Mouse (Mus musculus): ENCODE data around the gene Ghr. TPM values are rescaled to one million over a fixed set of nuclear protein-coding genes. Genes with fewer than 3 reads are reported as not detected.

Ghr gene
- polyA plus RNA-seq, 1 experiment from 2014 or later, result 60.8 TPM

- peak overlapping the region; percentile 31; the same call in 1 of the 2 replicates for H3K4me2 ChIP-seq (replicated peaks)
- peak overlapping the region; percentile 14 for H3K4me3 ChIP-seq (replicated peaks)
- H3K4me1 ChIP-seq, result no peaks in the 10 kb centered on the region
- H3K9me3 ChIP-seq (replicated peaks), result no peaks in the 10 kb centered on the region
- ATAC-seq (ENCODE audit: insufficient number of reproducible peaks, low FRiP score, low TSS enrichment, low read depth), result no peak
- 50% methylated on average over 4 of the region's 4 CpGs for WGBS
- H3K36me3 ChIP-seq, result no peaks in the 10 kb centered on the region
- H3K27me3 ChIP-seq, result no peaks in the 10 kb centered on the region
- no peak overlapping the region for H3K9ac ChIP-seq
- no peak overlapping the region for H3K27ac ChIP-seq (replicated peaks)
Observed at GRCm38 (mm10) chr15:3356073-3356766, 227.1 kb downstream of the Ghr start.

DNA sequence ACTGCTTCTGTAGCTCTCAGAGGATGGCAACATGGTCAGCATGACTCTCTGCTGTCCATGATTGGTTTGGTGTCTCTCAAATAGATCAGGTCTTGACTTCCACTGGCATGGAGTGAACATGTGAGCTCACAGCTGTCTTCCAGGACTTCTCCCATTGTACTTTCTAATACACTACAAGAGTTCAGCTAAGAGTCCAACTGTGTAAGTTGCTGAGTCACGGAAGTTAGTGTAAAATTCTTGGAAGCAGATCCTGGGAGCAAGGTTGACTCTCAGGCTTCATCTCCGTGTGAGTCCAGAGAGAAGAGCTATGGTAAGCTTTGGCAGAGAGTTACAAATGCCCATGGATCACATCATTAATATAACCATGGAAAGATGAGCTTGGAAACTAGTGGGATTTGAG is 229.6 kb downstream of the Ghr start:
- 78% methylated on average over 2 of the region's 2 CpGs for WGBS

DNA sequence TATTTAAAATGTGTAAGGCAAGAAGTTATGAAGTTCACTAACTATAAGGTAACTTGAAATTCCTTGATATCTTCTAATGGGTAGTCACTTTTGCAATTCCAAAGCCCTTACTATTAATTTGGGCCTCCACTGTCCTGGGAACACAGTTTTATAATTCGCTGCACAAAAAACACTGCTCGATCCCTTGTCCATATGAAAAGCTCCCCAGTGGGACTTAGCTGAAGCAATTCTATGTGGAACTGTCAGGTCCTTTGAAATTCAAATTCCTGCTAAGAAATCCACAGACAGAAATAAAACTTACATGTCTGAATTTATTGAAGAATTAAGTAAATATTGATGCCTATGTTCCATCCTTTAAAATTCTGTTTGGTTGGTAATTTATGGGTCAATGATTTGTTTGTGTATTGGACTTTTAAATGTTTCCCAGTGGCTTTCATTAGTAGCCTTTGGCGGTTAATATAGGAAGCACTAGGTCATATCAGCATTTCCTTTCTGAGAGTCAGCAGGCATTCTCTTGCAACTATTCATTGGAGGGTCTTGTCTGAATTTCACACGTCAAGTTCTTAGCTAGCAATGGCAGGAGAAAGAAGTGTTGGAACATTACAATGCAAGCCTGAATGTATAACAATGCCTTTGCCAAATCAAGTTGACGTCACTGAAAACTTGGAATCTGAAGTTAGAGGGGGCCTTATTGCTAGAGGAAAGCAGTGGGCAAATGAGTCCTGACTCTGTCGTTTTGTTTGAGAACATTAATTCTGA is 233.8 kb downstream of the Ghr start:
- no peak overlapping the region for H3K9ac ChIP-seq
- no peak overlapping the region for H3K4me2 ChIP-seq (replicated peaks)
- no peaks in the 10 kb centered on the region for H3K36me3 ChIP-seq
- no peaks in the 10 kb centered on the region for H3K9me3 ChIP-seq (replicated peaks)
- no peaks in the 10 kb centered on the region for H3K4me1 ChIP-seq
- no peak overlapping the region for H3K27ac ChIP-seq (replicated peaks)
- no peak for ATAC-seq (ENCODE audit: insufficient number of reproducible peaks, low FRiP score, low TSS enrichment, low read depth)
- H3K4me3 ChIP-seq (replicated peaks), result no peak overlapping the region
- H3K27me3 ChIP-seq, result no peaks in the 10 kb centered on the region
- 77% methylated on average over 6 of the region's 6 CpGs for WGBS

More for the DNA sequence above, 229.6 kb downstream of the Ghr start:
- Histone ChIP-seq H3K36me3 (no peaks in the 10 kb centered on the region), H3K4me1 (no peaks in the 10 kb centered on the region), H3K4me3 (replicated peaks) (no peak overlapping the region), H3K4me2 (replicated peaks) (no peak overlapping the region), H3K9me3 (replicated peaks) (no peaks in the 10 kb centered on the region), H3K27ac (replicated peaks) (no peak overlapping the region), H3K9ac (no peak overlapping the region), H3K27me3 (no peaks in the 10 kb centered on the region)
- ATAC-seq (ENCODE audit: insufficient number of reproducible peaks, low FRiP score, low TSS enrichment, low read depth), result no peak

GRCm38 (mm10) chr15:3346682-3347081 is 236.6 kb downstream of the Ghr start:
- 75% methylated on average over 3 of the region's 3 CpGs for WGBS
- ATAC-seq (ENCODE audit: insufficient number of reproducible peaks, low FRiP score, low TSS enrichment, low read depth), result no peak
- H3K4me1 ChIP-seq, result no peaks in the 10 kb centered on the region
- no peak overlapping the region for H3K4me3 ChIP-seq (replicated peaks)
- no peaks in the 10 kb centered on the region for H3K27me3 ChIP-seq
- no peak overlapping the region for H3K27ac ChIP-seq (replicated peaks)
- H3K4me2 ChIP-seq (replicated peaks), result no peak overlapping the region
- H3K9me3 ChIP-seq (replicated peaks), result no peaks in the 10 kb centered on the region
- no peaks in the 10 kb centered on the region for H3K36me3 ChIP-seq
- no peak overlapping the region for H3K9ac ChIP-seq

- Histone ChIP-seq H3K4me2 (replicated peaks) (no peak overlapping the region), H3K27me3 (no peaks in the 10 kb centered on the region), H3K27ac (replicated peaks) (peak overlapping the region; percentile 51; the same call in 1 of the 2 replicates), H3K36me3 (peaks cover 13% of the 10 kb centered on the region; the same call in 1 of the 2 replicates), H3K4me1 (no peaks in the 10 kb centered on the region), H3K4me3 (replicated peaks) (no peak overlapping the region), H3K9ac (no peak overlapping the region), H3K9me3 (replicated peaks) (no peaks in the 10 kb centered on the region)
- 56% methylated on average over 4 of the region's 4 CpGs for whole genome bisulfite sequencing
- no peak for ATAC-seq (ENCODE audit: insufficient number of reproducible peaks, low FRiP score, low TSS enrichment, low read depth)
Observed at GRCm38 (mm10) chr15:3344555-3344954, 238.7 kb downstream of the Ghr start.

DNA sequence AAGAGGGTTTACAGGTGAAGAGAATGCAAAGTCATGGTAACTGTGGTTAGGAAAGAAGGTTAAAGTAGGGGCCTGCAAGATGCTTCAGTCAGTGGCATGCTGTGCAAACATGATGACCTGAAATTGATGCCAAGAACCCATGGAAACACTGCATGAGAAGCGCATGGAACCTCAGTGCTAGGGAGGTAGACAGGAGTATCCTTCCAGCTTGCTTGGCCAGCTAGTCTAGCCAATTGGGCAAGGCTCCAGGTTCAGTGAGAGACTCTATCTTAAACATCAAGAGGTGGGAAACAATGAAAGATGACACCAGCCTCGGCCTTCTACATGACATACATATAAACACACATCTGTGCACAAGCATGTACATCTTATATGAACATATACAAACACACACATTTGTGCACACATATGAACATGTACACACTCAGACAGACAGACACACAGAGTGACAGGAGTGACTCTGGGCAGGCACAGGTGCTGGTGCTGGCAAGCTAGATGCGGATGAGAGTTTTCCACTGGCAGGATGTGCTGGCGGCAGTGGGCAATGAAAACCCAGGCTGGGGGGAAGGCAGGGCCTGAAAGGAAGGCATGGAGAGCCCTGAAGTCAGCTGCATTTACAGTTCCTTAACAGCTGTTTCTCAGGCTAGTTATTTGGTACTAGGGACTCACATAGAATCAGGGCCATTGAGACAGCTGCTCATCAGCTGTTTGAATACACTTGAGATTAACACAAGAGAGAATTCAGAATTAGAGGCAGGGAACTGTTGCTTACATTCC is 241.3 kb downstream of the Ghr start:
- WGBS, result 72% methylated on average over 4 of the region's 4 CpGs
- H3K27ac ChIP-seq (replicated peaks), result no peak overlapping the region
- no peak overlapping the region for H3K9ac ChIP-seq
- no peak overlapping the region for H3K4me3 ChIP-seq (replicated peaks)
- H3K36me3 ChIP-seq, result peaks cover 28% of the 10 kb centered on the region
- no peaks in the 10 kb centered on the region for H3K27me3 ChIP-seq
- no peaks in the 10 kb centered on the region for H3K9me3 ChIP-seq (replicated peaks)
- no peak for ATAC-seq (ENCODE audit: insufficient number of reproducible peaks, low FRiP score, low TSS enrichment, low read depth)
- no peaks in the 10 kb centered on the region for H3K4me1 ChIP-seq
- no peak overlapping the region for H3K4me2 ChIP-seq (replicated peaks)

DNA sequence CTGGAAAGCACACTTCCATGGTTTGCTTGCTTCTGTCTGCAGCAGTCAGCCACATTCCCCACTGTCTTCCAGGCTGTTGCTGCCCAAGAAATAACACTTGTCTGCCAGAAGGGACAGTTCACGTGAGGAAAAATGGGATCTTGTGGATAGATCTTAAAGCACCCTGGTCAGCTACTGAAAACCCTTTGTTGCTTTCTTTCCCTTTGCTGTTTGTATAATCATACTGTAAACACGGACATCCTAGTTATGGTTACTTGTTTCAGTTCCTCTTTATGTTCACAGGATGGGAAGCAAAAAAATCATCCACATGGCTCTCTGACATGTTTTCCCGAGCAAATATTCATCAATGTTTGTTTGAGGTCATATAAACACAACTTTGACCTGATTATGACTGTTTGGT is 243.4 kb downstream of the Ghr start:
- Histone ChIP-seq H3K9me3 (replicated peaks) (no peaks in the 10 kb centered on the region), H3K9ac (no peak overlapping the region), H3K27ac (replicated peaks) (no peak overlapping the region), H3K4me2 (replicated peaks) (no peak overlapping the region), H3K4me3 (replicated peaks) (no peak overlapping the region), H3K36me3 (peaks cover 35% of the 10 kb centered on the region), H3K27me3 (no peaks in the 10 kb centered on the region), H3K4me1 (no peaks in the 10 kb centered on the region)
- ATAC-seq (ENCODE audit: insufficient number of reproducible peaks, low FRiP score, low TSS enrichment, low read depth), result no peak
- 78% methylated on average over 3 of the region's 3 CpGs for WGBS

GRCm38 (mm10) chr15:3332517-3332916 is 250.8 kb downstream of the Ghr start:
- H3K27ac ChIP-seq (replicated peaks), result no peak overlapping the region
- H3K9me3 ChIP-seq (replicated peaks), result no peaks in the 10 kb centered on the region
- no peaks in the 10 kb centered on the region for H3K27me3 ChIP-seq
- H3K4me2 ChIP-seq (replicated peaks), result no peak overlapping the region
- H3K4me3 ChIP-seq (replicated peaks), result no peak overlapping the region
- H3K36me3 ChIP-seq, result peaks cover 21% of the 10 kb centered on the region; the same call in 1 of the 2 replicates
- ATAC-seq (ENCODE audit: insufficient number of reproducible peaks, low FRiP score, low TSS enrichment, low read depth), result no peak
- 79% methylated on average over 4 of the region's 4 CpGs for WGBS
- no peaks in the 10 kb centered on the region for H3K4me1 ChIP-seq
- H3K9ac ChIP-seq, result no peak overlapping the region

GRCm38 (mm10) chr15:3331813-3332212 is 251.5 kb downstream of the Ghr start:
- no peak for ATAC-seq (ENCODE audit: insufficient number of reproducible peaks, low FRiP score, low TSS enrichment, low read depth)
- no peaks in the 10 kb centered on the region for H3K9me3 ChIP-seq (replicated peaks)
- H3K9ac ChIP-seq, result no peak overlapping the region
- no peaks in the 10 kb centered on the region for H3K27me3 ChIP-seq
- no peaks in the 10 kb centered on the region for H3K4me1 ChIP-seq
- WGBS, result 64% methylated on average over 2 of the region's 2 CpGs
- no peak overlapping the region for H3K4me2 ChIP-seq (replicated peaks)
- peaks cover 15% of the 10 kb centered on the region; the same call in 1 of the 2 replicates for H3K36me3 ChIP-seq
- no peak overlapping the region for H3K4me3 ChIP-seq (replicated peaks)
- H3K27ac ChIP-seq (replicated peaks), result no peak overlapping the region

DNA sequence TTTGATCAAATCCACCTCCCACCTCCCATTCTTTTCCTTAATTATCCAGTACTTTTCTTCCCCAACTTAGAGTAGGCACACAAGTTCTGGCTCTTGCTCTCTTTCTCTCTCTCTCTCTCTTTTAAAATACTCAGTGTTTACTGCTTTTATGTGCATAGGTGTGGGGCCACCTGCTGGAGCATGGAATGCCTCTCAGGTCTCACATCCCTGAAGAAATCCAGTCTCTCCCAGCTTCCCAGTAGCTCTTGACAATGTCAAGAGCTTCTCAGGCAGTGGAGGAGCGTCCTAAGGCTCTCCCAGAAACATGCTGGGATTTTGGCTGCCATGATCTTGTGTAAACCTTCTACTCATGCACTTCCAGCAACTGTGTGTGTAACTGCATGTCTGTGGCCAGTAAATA is 253.0 kb downstream of the Ghr start:
- Histone ChIP-seq H3K27me3 (no peaks in the 10 kb centered on the region), H3K4me2 (replicated peaks) (no peak overlapping the region), H3K36me3 (peaks cover 9% of the 10 kb centered on the region; the same call in 1 of the 2 replicates), H3K4me1 (no peaks in the 10 kb centered on the region), H3K4me3 (replicated peaks) (no peak overlapping the region), H3K27ac (replicated peaks) (no peak overlapping the region), H3K9me3 (replicated peaks) (no peaks in the 10 kb centered on the region), H3K9ac (no peak overlapping the region)
- ATAC-seq (ENCODE audit: insufficient number of reproducible peaks, low FRiP score, low TSS enrichment, low read depth), result no peak
- WGBS, result 79% methylated on average over 1 of the region's 1 CpGs

DNA sequence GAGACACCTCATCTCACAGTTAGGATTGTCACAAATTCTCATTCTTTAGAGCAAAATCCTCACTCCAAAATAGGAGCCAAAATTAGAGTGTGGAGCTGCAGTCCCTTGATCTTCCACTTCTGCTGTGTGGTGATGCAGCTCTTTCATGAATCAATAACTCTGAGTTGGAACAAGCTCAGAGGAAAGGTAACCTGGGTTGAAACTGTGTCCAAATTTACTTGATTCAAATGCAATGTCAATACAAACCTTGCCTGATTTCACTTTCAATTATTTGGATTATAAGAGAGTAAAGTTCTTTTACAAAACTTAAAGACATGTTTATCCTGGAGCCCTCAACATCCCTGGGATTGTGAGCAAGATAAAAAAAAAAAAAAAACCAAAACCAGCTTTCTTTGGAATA is 260.3 kb downstream of the Ghr start:
- H3K27ac ChIP-seq (replicated peaks), result no peak overlapping the region
- no peak overlapping the region for H3K4me2 ChIP-seq (replicated peaks)
- H3K9me3 ChIP-seq (replicated peaks), result no peaks in the 10 kb centered on the region
- H3K9ac ChIP-seq, result no peak overlapping the region
- H3K4me1 ChIP-seq, result no peaks in the 10 kb centered on the region
- H3K27me3 ChIP-seq, result no peaks in the 10 kb centered on the region
- no peak overlapping the region for H3K4me3 ChIP-seq (replicated peaks)
- H3K36me3 ChIP-seq, result peaks cover 8% of the 10 kb centered on the region; the same call in 1 of the 2 replicates
- ATAC-seq (ENCODE audit: insufficient number of reproducible peaks, low FRiP score, low TSS enrichment, low read depth), result no peak

All from embryonic facial prominence, embryonic 15.5 days (tissue).